Mouse (Mus musculus) embryonic facial prominence, embryonic 13.5 days (tissue): ENCODE results near the gene Dusp28. TPM values are rescaled to one million over a fixed set of nuclear protein-coding genes. Genes with fewer than 3 reads are reported as not detected.

Source experiments
- ATAC-seq: fragments of 200-750 bp; cut with Nextera tagmentation; 2 replicates; pipeline ENCODE4 v1.8.0; 2017; ENCODE audit warnings: low read depth; ENCODE audit not compliant: insufficient number of reproducible peaks, insufficient read depth, low FRiP score, low TSS enrichment
- H3K27ac ChIP-seq: fragments of 300-500 bp; sonication (generic); 2 replicates; pipeline ENCODE4 v1.5.1; 2015; ENCODE audit warnings: moderate library complexity, mild to moderate bottlenecking, inconsistent platforms
- H3K27me3 ChIP-seq: fragments of 300-500 bp; sonication (generic); 2 replicates; pipeline ENCODE4 v1.6.1; 2015; ENCODE audit warnings: mild to moderate bottlenecking, inconsistent platforms
- H3K36me3 ChIP-seq: fragments of 300-500 bp; sonication (generic); 2 replicates; pipeline ENCODE4 v1.6.1; 2015; ENCODE audit warnings: mild to moderate bottlenecking, inconsistent platforms
- H3K4me1 ChIP-seq: fragments of 300-500 bp; sonication (generic); 2 replicates; pipeline ENCODE4 v1.6.1; 2015; ENCODE audit warnings: inconsistent platforms
- H3K4me2 ChIP-seq: fragments of 300-500 bp; sonication (generic); 2 replicates; pipeline ENCODE4 v1.6.1; 2015; ENCODE audit warnings: moderate library complexity, mild to moderate bottlenecking, inconsistent platforms
- H3K4me3 ChIP-seq: fragments of 300-500 bp; sonication (generic); 2 replicates; pipeline ENCODE4 v1.5.1; 2015; ENCODE audit warnings: mild to moderate bottlenecking, inconsistent platforms
- H3K9ac ChIP-seq: fragments of 300-500 bp; sonication (generic); 2 replicates; pipeline ENCODE4 v1.6.1; 2015; ENCODE audit warnings: mild to moderate bottlenecking, inconsistent platforms
- H3K9me3 ChIP-seq: fragments of 300-500 bp; sonication (generic); 2 replicates; pipeline ENCODE4 v1.6.1; 2016; ENCODE audit warnings: inconsistent platforms
- WGBS: fragments of 180-500 bp; shearing (Covaris S2); methylation state at CpG from one replicate; pipeline ENCODE4 v1.1.7; 2015; ENCODE audit warnings: mixed read lengths; 5-methylcytosine and 5-hydroxymethylcytosine counted together
- polyA plus RNA-seq: library from polyadenylated mRNA; unstranded; fragments of >200 nt; fragmentation: Nextera tagmentation; extraction: Ambion mirVana; gene quantifications from 2 replicates; pipeline ENCODE4 v1.2.1, GENCODE M21; 2015

The Dusp28 gene
- polyA plus RNA-seq, 1 experiment from 2014 or later, result 9.4 TPM

- no peak overlapping the region for H3K4me3 ChIP-seq
- H3K4me2 ChIP-seq, result no peak overlapping the region
- no peak for ATAC-seq
- H3K36me3 ChIP-seq, result no peaks in the 10 kb centered on the region
- no peak overlapping the region for H3K9ac ChIP-seq
- no peak overlapping the region for H3K27ac ChIP-seq
- H3K27me3 ChIP-seq, result peaks cover 8% of the 10 kb centered on the region; the same call in 1 of the 2 replicates
- H3K4me1 ChIP-seq, result peaks cover 3% of the 10 kb centered on the region; the same call in 1 of the 2 replicates
- WGBS, result 62% methylated on average over 5 of the region's 5 CpGs
- H3K9me3 ChIP-seq, result no peaks in the 10 kb centered on the region
Measured at GRCm38 (mm10) chr1:92880101-92880500, 26.7 kb upstream of the Dusp28 start.

- H3K27ac ChIP-seq, result no peak overlapping the region
- no peak for ATAC-seq
- 84% methylated on average over 6 of the region's 6 CpGs for WGBS
Measured at GRCm38 (mm10) chr1:92881982-92882381, 24.8 kb upstream of the Dusp28 start.

DNA sequence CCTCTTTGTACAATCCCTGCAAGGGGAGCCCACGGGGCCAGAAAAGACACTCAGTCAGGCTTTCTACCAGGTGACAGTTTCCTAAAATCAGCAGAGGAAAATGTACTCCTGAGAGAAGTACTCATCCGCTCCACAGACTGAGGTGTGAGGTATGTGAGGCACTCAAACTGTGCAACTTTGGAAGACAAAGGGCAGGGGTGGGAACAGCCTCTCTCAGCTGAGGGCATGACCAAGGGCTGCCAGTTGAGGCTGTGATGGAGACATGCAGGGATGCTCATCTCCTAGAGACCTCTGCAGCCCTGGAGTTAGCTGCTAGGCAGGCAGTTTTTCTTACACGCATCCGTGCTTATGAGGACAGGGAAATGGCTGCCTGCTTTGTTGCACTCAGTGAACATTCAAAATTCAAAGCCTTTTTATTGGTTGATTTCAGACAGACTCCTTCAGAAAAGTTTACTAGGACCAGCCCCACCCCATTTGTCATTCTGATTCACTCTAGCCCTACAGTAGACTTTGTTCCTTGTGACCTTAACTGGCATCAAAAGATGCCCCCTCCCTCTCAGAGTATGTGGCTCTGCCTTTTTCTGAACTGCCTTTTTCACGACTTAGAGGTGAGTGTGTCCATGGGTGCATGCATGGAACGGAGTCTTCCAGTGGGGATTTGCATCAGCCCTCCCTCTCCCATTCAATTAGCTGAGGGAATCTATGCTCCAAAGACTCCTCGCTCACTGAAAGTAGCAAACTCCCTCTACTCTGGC, 17.7 kb upstream of the Dusp28 start:
- Histone ChIP-seq H3K4me3 (no peak overlapping the region), H3K9ac (no peak overlapping the region), H3K27me3 (no peaks in the 10 kb centered on the region), H3K36me3 (no peaks in the 10 kb centered on the region), H3K27ac (no peak overlapping the region), H3K9me3 (no peaks in the 10 kb centered on the region), H3K4me1 (no peaks in the 10 kb centered on the region), H3K4me2 (no peak overlapping the region)
- WGBS, result 71% methylated on average over 7 of the region's 7 CpGs
- no peak for ATAC-seq

More at GRCm38 (mm10) chr1:92881982-92882381, 24.8 kb upstream of the Dusp28 start:
- Histone ChIP-seq H3K4me1 (peaks cover 3% of the 10 kb centered on the region; the same call in 1 of the 2 replicates), H3K27me3 (peaks cover 8% of the 10 kb centered on the region; the same call in 1 of the 2 replicates), H3K9ac (no peak overlapping the region), H3K4me2 (no peak overlapping the region), H3K36me3 (no peaks in the 10 kb centered on the region), H3K9me3 (no peaks in the 10 kb centered on the region), H3K4me3 (no peak overlapping the region)

DNA sequence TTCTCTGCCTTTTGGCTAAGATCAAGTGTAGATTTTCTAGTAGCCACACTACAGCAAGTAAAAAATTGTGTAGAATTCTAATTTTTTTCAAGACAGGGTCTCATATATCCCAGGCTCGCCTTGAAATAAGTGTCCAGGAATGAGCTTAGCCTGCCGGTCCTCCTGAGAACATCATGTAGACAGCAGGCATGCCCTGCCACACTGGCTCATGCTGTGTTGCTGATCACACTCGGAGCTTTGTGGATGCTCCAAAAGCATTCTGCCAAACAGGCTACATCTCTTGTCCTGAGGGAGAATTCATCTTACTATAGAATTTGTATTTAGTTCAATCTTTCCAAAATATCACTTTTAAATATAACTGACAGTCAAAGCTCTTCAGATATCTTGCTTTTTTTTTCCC, 14.0 kb upstream of the Dusp28 start:
- H3K4me3 ChIP-seq, result no peak overlapping the region
- H3K9ac ChIP-seq, result no peak overlapping the region
- no peaks in the 10 kb centered on the region for H3K36me3 ChIP-seq
- no peaks in the 10 kb centered on the region for H3K9me3 ChIP-seq
- WGBS, result 57% methylated on average over 3 of the region's 3 CpGs
- no peaks in the 10 kb centered on the region for H3K4me1 ChIP-seq
- H3K27me3 ChIP-seq, result peaks cover 3% of the 10 kb centered on the region; the same call in 1 of the 2 replicates
- ATAC-seq, result no peak
- H3K4me2 ChIP-seq, result no peak overlapping the region
- H3K27ac ChIP-seq, result no peak overlapping the region

- H3K4me3 ChIP-seq, result no peak overlapping the region
- H3K4me1 ChIP-seq, result no peaks in the 10 kb centered on the region
- no peaks in the 10 kb centered on the region for H3K9me3 ChIP-seq
- ATAC-seq, result no peak
- peaks cover 3% of the 10 kb centered on the region; the same call in 1 of the 2 replicates for H3K27me3 ChIP-seq
- H3K27ac ChIP-seq, result no peak overlapping the region
- no peaks in the 10 kb centered on the region for H3K36me3 ChIP-seq
- no peak overlapping the region for H3K9ac ChIP-seq
- H3K4me2 ChIP-seq, result no peak overlapping the region
- 80% methylated on average over 3 of the region's 3 CpGs for WGBS
Measured at GRCm38 (mm10) chr1:92893896-92894295, 12.9 kb upstream of the Dusp28 start.

DNA sequence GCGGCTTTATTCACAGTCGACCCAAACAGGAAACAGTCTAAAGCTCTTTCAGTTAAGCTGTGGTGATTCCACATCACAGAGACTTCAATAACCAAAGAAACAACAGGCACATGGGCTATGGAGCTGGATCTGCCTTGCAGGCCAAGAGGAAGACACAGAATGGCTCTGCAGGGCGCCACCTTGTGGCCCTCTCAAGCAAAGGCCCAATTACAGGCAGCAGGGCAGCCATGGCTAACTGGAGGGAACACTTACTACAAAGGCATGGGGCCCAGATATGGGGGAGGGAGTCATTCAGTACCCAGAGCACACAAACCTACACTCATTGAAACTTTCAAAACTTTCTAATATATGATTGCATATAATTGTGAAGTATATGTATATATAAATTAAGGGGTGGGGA, 11.7 kb upstream of the Dusp28 start:
- Histone ChIP-seq H3K4me2 (no peak overlapping the region), H3K27me3 (peaks cover 10% of the 10 kb centered on the region), H3K36me3 (no peaks in the 10 kb centered on the region), H3K9me3 (no peaks in the 10 kb centered on the region), H3K4me1 (no peaks in the 10 kb centered on the region), H3K27ac (no peak overlapping the region), H3K9ac (no peak overlapping the region), H3K4me3 (no peak overlapping the region)
- 12% methylated on average over 3 of the region's 3 CpGs for WGBS
- 0 out of 2 replicates have a peak, but pooled peaks have one; percentile 43 for ATAC-seq

DNA sequence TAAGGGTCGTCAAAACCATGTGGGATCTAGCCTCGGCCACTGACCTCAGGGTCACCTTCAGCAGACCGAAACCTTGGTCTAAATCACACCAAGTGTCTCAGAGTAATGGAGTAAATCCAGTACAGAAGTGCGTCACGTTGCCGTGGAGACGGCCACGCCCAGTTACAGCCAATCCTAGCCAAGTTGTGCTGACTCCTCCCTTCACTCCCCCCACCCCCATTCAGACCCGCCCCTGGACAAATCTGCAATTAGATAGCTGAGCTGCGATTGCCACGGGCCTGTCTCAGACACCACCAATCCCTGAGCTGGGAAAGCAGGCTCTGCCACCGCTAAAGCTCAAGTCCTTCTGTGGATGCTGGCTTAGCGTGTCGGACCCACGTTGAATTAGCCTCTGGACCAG, 4.0 kb upstream of the Dusp28 start, which contains the start of gene Ankmy1:
Ankmy1 (minus strand) TSS at position 121 of the 400 bp plus-strand sequence.
- peak; percentile 33; the same call in 1 of the 2 replicates for ATAC-seq
- H3K36me3 ChIP-seq, result no peaks in the 10 kb centered on the region
- peak within 1 kb of the TSS; percentile 55 for H3K4me2 ChIP-seq
- no peak within 1 kb of the TSS for H3K27ac ChIP-seq
- H3K9me3 ChIP-seq, result no peaks in the 10 kb centered on the region
- H3K9ac ChIP-seq, result peak within 1 kb of the TSS; percentile 12; the same call in 1 of the 2 replicates
- H3K27me3 ChIP-seq, result peaks cover 10% of the 10 kb centered on the region
- H3K4me3 ChIP-seq, result peak within 1 kb of the TSS; percentile 29
- WGBS, result under 1% methylated on average over 15 of the region's 15 CpGs
- H3K4me1 ChIP-seq, result peaks cover 19% of the 10 kb centered on the region

DNA sequence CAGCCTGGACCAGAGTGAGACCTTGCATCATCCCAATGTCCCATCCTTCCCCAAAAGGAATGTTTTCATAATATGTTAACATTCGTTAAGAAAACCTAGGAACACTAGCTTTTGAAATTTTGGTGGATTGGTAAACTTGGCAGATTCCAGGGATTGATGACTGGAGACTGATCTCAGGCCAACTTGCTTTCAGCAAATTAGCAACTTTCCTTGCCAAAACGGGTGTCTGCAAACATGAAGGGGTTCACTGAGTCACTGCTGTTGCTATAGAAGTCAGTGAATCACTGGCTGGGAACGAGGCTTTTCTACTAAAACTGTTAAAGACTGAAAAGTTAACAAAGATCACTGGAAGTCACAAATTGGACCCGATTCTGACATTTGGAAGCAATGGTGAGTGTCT, 3.2 kb upstream of the Dusp28 start:
- Histone ChIP-seq H3K4me2 (no peak overlapping the region), H3K9ac (no peak overlapping the region), H3K36me3 (no peaks in the 10 kb centered on the region), H3K9me3 (no peaks in the 10 kb centered on the region), H3K27ac (no peak overlapping the region), H3K4me1 (peaks cover 22% of the 10 kb centered on the region), H3K27me3 (peaks cover 14% of the 10 kb centered on the region), H3K4me3 (no peak overlapping the region)
- no peak for ATAC-seq
- 69% methylated on average over 4 of the region's 4 CpGs for WGBS

GRCm38 (mm10) chr1:92905703-92906310, 974 bp upstream of the Dusp28 start:
- no peak overlapping the region for H3K4me2 ChIP-seq
- no peaks in the 10 kb centered on the region for H3K9me3 ChIP-seq
- H3K36me3 ChIP-seq, result no peaks in the 10 kb centered on the region
- no peak for ATAC-seq
- H3K4me1 ChIP-seq, result peaks cover 30% of the 10 kb centered on the region
- H3K27ac ChIP-seq, result no peak overlapping the region
- H3K27me3 ChIP-seq, result peaks cover 11% of the 10 kb centered on the region; the same call in 1 of the 2 replicates
- H3K4me3 ChIP-seq, result no peak overlapping the region
- WGBS, result 87% methylated on average over 2 of the region's 2 CpGs
- H3K9ac ChIP-seq, result no peak overlapping the region

GRCm38 (mm10) chr1:92907632-92908360, 1.0 kb downstream of the Dusp28 start:
- no peaks in the 10 kb centered on the region for H3K36me3 ChIP-seq
- H3K4me3 ChIP-seq, result peak overlapping the region; percentile 70
- H3K4me2 ChIP-seq, result peak overlapping the region; percentile 80
- H3K27ac ChIP-seq, result peak overlapping the region; percentile 84; the same call in 1 of the 2 replicates
- H3K9ac ChIP-seq, result peak overlapping the region; percentile 80
- 49% methylated on average over 20 of the region's 20 CpGs for WGBS
- H3K27me3 ChIP-seq, result peaks cover 11% of the 10 kb centered on the region; the same call in 1 of the 2 replicates
- H3K4me1 ChIP-seq, result peaks cover 39% of the 10 kb centered on the region
- no peaks in the 10 kb centered on the region for H3K9me3 ChIP-seq
- no peak for ATAC-seq

DNA sequence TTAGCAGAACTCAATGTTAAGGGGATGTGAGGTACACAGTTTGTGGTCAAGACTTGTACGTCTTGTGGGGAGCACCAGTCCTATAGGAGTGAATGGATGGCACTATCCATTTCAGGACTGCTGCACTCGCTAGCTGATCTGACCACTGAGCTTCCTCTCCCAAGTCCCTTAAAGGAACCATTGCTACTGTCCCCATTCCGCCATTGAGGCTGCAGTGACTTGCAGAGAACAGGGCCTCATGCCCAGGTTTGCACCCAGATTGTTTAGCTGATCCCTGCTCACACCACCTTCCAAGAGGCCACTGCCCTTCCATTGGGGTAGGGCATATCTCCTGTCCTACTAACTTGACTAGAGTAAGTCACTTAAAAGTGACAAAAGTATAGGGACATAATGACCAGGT, 1.9 kb downstream of the Dusp28 start:
- no peak for ATAC-seq
- Histone ChIP-seq H3K27me3 (peaks cover 11% of the 10 kb centered on the region; the same call in 1 of the 2 replicates), H3K4me2 (no peak overlapping the region), H3K27ac (no peak overlapping the region), H3K4me3 (no peak overlapping the region), H3K4me1 (peaks cover 38% of the 10 kb centered on the region), H3K9ac (no peak overlapping the region), H3K9me3 (no peaks in the 10 kb centered on the region), H3K36me3 (0 out of 2 replicates have a peak, but pooled peaks cover 3% of the 10 kb centered on the region)
- 97% methylated on average over 3 of the region's 3 CpGs for WGBS
